18 mouse cellular contexts compared by ENCODE assay signal in genomic region chr2:157546686-157547085, GRCm38 (mm10). TPM values are rescaled to one million over a fixed set of nuclear protein-coding genes. Genes with fewer than 3 reads are reported as not detected.
DNase-seq lines count a peak whose midpoint lies in the region; ATAC-seq and TF ChIP-seq lines count a peak whose summit lies in the region.
"Had no signal": no experiment of that assay in that cellular context is flagged by ENCODE, and none has a peak within 500 bp of the region (broad histone marks: within the 10 kb centered on the region; RNA-seq: fewer than 3 reads in every experiment).

No protein-coding gene starts in this region.

- no peak overlapping the region for H3K27ac ChIP-seq in lung, postnatal 0 days (ENCODE audit: low read length)
- H3K27ac ChIP-seq in forebrain, embryonic 15.5 days (replicated peaks), result 0 out of 2 replicates have a peak overlapping the region, but pooled peaks have one; percentile 73
- peak overlapping the region; percentile 54; the same call in 1 of the 2 replicates for H3K27ac ChIP-seq in midbrain, embryonic 15.5 days
- H3K27ac ChIP-seq: liver, embryonic 12.5 days had no signal

- no peaks in the 10 kb centered on the region for H3K27me3 ChIP-seq in lung, postnatal 0 days (replicated peaks; ENCODE audit: insufficient read depth, low read length)
- H3K27me3 ChIP-seq in forebrain, embryonic 15.5 days, result no peaks in the 10 kb centered on the region
- H3K27me3 ChIP-seq in midbrain, embryonic 15.5 days (replicated peaks), result no peaks in the 10 kb centered on the region
- H3K27me3 ChIP-seq: liver, embryonic 12.5 days had no signal

- no peak overlapping the region for H3K4me3 ChIP-seq in lung, postnatal 0 days (ENCODE audit: low read depth, low read length)
- no peak overlapping the region for H3K4me3 ChIP-seq in forebrain, embryonic 15.5 days
- H3K4me3 ChIP-seq in midbrain, embryonic 15.5 days, result no peak overlapping the region
- H3K4me3 ChIP-seq: liver, embryonic 12.5 days had no signal

- H3K9me3 ChIP-seq in lung, postnatal 0 days (ENCODE audit: low read length), result no peaks in the 10 kb centered on the region
- H3K9me3 ChIP-seq in forebrain, embryonic 15.5 days, result no peaks in the 10 kb centered on the region
- H3K9me3 ChIP-seq in midbrain, embryonic 15.5 days, result no peaks in the 10 kb centered on the region
- H3K9me3 ChIP-seq: G1E; liver, embryonic 12.5 days had no signal

- TF ChIP-seq CTCF in lung, postnatal 0 days (IDR thresholded peaks at IDR 0.05), result no peak

- peak; percentile 31 for DNase-seq in embryo, embryonic 10 days (ENCODE audit: low spot score)
- DNase-seq in embryo, embryonic 11 days, result no peak
- DNase-seq in lung, postnatal 0 days (ENCODE audit: low spot score), result peak; percentile 27
- no peak for DNase-seq in lung, postnatal 4 days
- no peak for DNase-seq in ovary, postnatal 14 days (ENCODE audit: low spot score)
- DNase-seq in frontal cortex, postnatal 36 days (ENCODE audit: low spot score in 2 of 2), result no peak
- DNase-seq: adrenal gland, adult 8-10 months; cerebellum, adult 11 months; cerebellum, postnatal 36 days; gastrocnemius, postnatal 14 days; heart, postnatal 10 days; lung, embryonic 14.5 days had no signal

- TF ChIP-seq EP300 in lung, postnatal 0 days (IDR thresholded peaks at IDR 0.05), result no peak

- H3K4me1 ChIP-seq in lung, postnatal 0 days (ENCODE audit: insufficient read depth, low read depth, low read length), result no peaks in the 10 kb centered on the region
- peaks cover 44% of the 10 kb centered on the region for H3K4me1 ChIP-seq in forebrain, embryonic 15.5 days
- H3K4me1 ChIP-seq in midbrain, embryonic 15.5 days, result peaks cover 49% of the 10 kb centered on the region

- H3K36me3 ChIP-seq in lung, postnatal 0 days (ENCODE audit: insufficient read depth, low read length), result peaks cover 5% of the 10 kb centered on the region; the same call in 1 of the 2 replicates
- peaks cover 9% of the 10 kb centered on the region for H3K36me3 ChIP-seq in forebrain, embryonic 15.5 days
- peaks cover 3% of the 10 kb centered on the region; the same call in 1 of the 2 replicates for H3K36me3 ChIP-seq in midbrain, embryonic 15.5 days (replicated peaks)

- H3K9ac ChIP-seq in lung, postnatal 0 days (replicated peaks; ENCODE audit: low read depth), result no peak overlapping the region
- H3K9ac ChIP-seq in forebrain, embryonic 15.5 days (replicated peaks), result no peak overlapping the region
- H3K9ac ChIP-seq in midbrain, embryonic 15.5 days, result no peak overlapping the region
- H3K9ac ChIP-seq: liver, embryonic 12.5 days; lung, embryonic 14.5 days had no signal

- no peak overlapping the region for H3K4me2 ChIP-seq in lung, postnatal 0 days (replicated peaks; ENCODE audit: low read depth, low read length)
- no peak overlapping the region for H3K4me2 ChIP-seq in forebrain, embryonic 15.5 days (replicated peaks)
- no peak overlapping the region for H3K4me2 ChIP-seq in midbrain, embryonic 15.5 days
- H3K4me2 ChIP-seq: liver, embryonic 12.5 days; lung, embryonic 14.5 days had no signal

- ATAC-seq in lung, postnatal 0 days, result no peak
- ATAC-seq in forebrain, embryonic 15.5 days (replicated peaks), result no peak
- ATAC-seq in midbrain, embryonic 15.5 days (replicated peaks), result no peak
- ATAC-seq: CD4-positive, CD25-positive, alpha-beta regulatory T cell, adult 4 months; inflammation-experienced regulatory T-cells, adult 6 months; liver, embryonic 12.5 days had no signal

RNA-seq across cellular contexts. Expression of gene Nnat, which starts 13.2 kb away (rescaled TPM):
- 101 and 151 TPM in 2 replicates for polyA plus RNA-seq in lung, postnatal 0 days (2015; fragmentation: Nextera tagmentation; extraction: Ambion mirVana)
- 6,946 and 7,065 TPM in 2 replicates for polyA plus RNA-seq in forebrain, embryonic 15.5 days (2015; fragmentation: Nextera tagmentation; extraction: Ambion mirVana)
- polyA plus RNA-seq in midbrain, embryonic 15.5 days (2015; fragmentation: Nextera tagmentation; extraction: Ambion mirVana), result 10,539 and 10,900 TPM in 2 replicates
- polyA plus RNA-seq: G1E had no signal

RNA-seq across cellular contexts. Expression of gene Blcap, which starts 24.4 kb away (rescaled TPM):
- 59.0 and 68.8 TPM in 2 replicates for polyA plus RNA-seq in lung, postnatal 0 days (2015; fragmentation: Nextera tagmentation; extraction: Ambion mirVana)
- 184 and 201 TPM in 2 replicates for polyA plus RNA-seq in forebrain, embryonic 15.5 days (2015; fragmentation: Nextera tagmentation; extraction: Ambion mirVana)
- polyA plus RNA-seq in midbrain, embryonic 15.5 days (2015; fragmentation: Nextera tagmentation; extraction: Ambion mirVana), result 332 and 336 TPM in 2 replicates

Comparison
In these comparisons a context has a peak if more than half of its experiments do, and no peak if none do; other contexts are left out.
1. DNase-seq: peak in embryo, embryonic 10 days (single experiment) and lung, postnatal 0 days (single experiment); none in embryo, embryonic 11 days (single experiment), lung, postnatal 4 days (0 of 2), ovary, postnatal 14 days (single experiment) and frontal cortex, postnatal 36 days (0 of 2).
2. RNA of gene Nnat, which starts 13.2 kb away (polyA plus RNA-seq): 10,539 to 10,900 TPM in midbrain, embryonic 15.5 days and 6,946 to 7,065 TPM in forebrain, embryonic 15.5 days; 101 to 151 TPM in lung, postnatal 0 days; every median in the first group is over 10 times any median in the second.